8 mouse cellular contexts compared by ENCODE assay signal in genomic region chr12:4816680-4817360, GRCm38 (mm10). TPM values are rescaled to one million over a fixed set of nuclear protein-coding genes. Genes with fewer than 3 reads are reported as not detected.
DNase-seq lines count a peak whose midpoint lies in the region; ATAC-seq and TF ChIP-seq lines count a peak whose summit lies in the region.

No protein-coding gene starts in this region.

- peaks cover 17% of the 10 kb centered on the region for H3K36me3 ChIP-seq in limb, embryonic 13.5 days
- no peaks in the 10 kb centered on the region for H3K36me3 ChIP-seq in stomach, embryonic 16.5 days (ENCODE audit: control insufficient read depth, insufficient read depth, low read length)

- no peak for DNase-seq in gastrocnemius, adult 2 months
- no peak for DNase-seq in gastrocnemius, postnatal 14 days
- DNase-seq in c-Kit-positive CD71-positive TER-119-positive erythroid progenitor cells, embryonic 14.5 days (ENCODE audit: low spot score), result no peak
- no peak for DNase-seq in cerebellum, adult 9-10 months

- peaks cover 16% of the 10 kb centered on the region for H3K4me1 ChIP-seq in limb, embryonic 13.5 days
- peaks cover 10% of the 10 kb centered on the region for H3K4me1 ChIP-seq in stomach, embryonic 16.5 days (ENCODE audit: control insufficient read depth, insufficient read depth, low read length)

- peak overlapping the region; percentile 89 for H3K4me2 ChIP-seq in limb, embryonic 13.5 days (replicated peaks)
- H3K4me2 ChIP-seq in stomach, embryonic 16.5 days (ENCODE audit: low read depth, low read length), result peak overlapping the region; percentile 82

- no peak for TF ChIP-seq CTCF in gastrocnemius, adult 2 months (IDR thresholded peaks at IDR 0.05)

- peak overlapping the region; percentile 76 for H3K4me3 ChIP-seq in gastrocnemius, adult 2 months
- H3K4me3 ChIP-seq in limb, embryonic 13.5 days, result peak overlapping the region; percentile 89
- peak overlapping the region; percentile 60 for H3K4me3 ChIP-seq in stomach, embryonic 16.5 days (replicated peaks; ENCODE audit: low read length)

- peak; percentile 30 for ATAC-seq in CD4-positive, CD25-positive, alpha-beta regulatory T cell, adult 4 months
- peak; percentile 46 for ATAC-seq in erythroid progenitor cell, adult 5-6 weeks (replicated peaks; ENCODE audit: low FRiP score, poor library complexity, severe bottlenecking)
- ATAC-seq in limb, embryonic 13.5 days (ENCODE audit: low FRiP score, low read depth), result peak; percentile 77
- peak; percentile 78 for ATAC-seq in stomach, embryonic 16.5 days (ENCODE audit: insufficient read depth, low FRiP score)

- H3K27ac ChIP-seq in gastrocnemius, adult 2 months, result peak overlapping the region; percentile 92
- peak overlapping the region; percentile 89 for H3K27ac ChIP-seq in limb, embryonic 13.5 days
- H3K27ac ChIP-seq in stomach, embryonic 16.5 days (ENCODE audit: low read length), result peak overlapping the region; percentile 95

- peak overlapping the region; percentile 83 for H3K9ac ChIP-seq in limb, embryonic 13.5 days
- H3K9ac ChIP-seq in stomach, embryonic 16.5 days (ENCODE audit: low read length), result peak overlapping the region; percentile 84

- intact Hi-C loops in gastrocnemius, adult 2 months (cut with DNase I), result loop anchor here (1.0 kb wide), 1 partner anchor 24 kb away; the partner anchor contains the start of gene Fkbp1b
- intact Hi-C loops in gastrocnemius, postnatal 14 days (cut with DNase I; ENCODE audit: low total_unique reads), result no loop called here

- H3K27me3 ChIP-seq in limb, embryonic 13.5 days, result no peaks in the 10 kb centered on the region
- H3K27me3 ChIP-seq in stomach, embryonic 16.5 days (ENCODE audit: control insufficient read depth, insufficient read depth, low read length), result no peaks in the 10 kb centered on the region

- WGBS in limb, embryonic 13.5 days, result 8% methylated on average over 24 of the region's 24 CpGs
- WGBS in stomach, embryonic 16.5 days, result 7% methylated on average over 24 of the region's 24 CpGs

- H3K9me3 ChIP-seq in limb, embryonic 13.5 days, result no peaks in the 10 kb centered on the region
- H3K9me3 ChIP-seq in stomach, embryonic 16.5 days (replicated peaks; ENCODE audit: control insufficient read depth, low read length), result no peaks in the 10 kb centered on the region

RNA-seq across cellular contexts. Expression of gene Sf3b6, which starts 0.5 kb away (rescaled TPM):
- 10 to 100 TPM; 24.0 to 37.0 TPM for total RNA-seq in gastrocnemius, adult 2 months (2021)
- total RNA-seq in gastrocnemius, postnatal 14 days (2021), result 10 to 100 TPM; 41.3 to 44.8 TPM
- polyA plus RNA-seq in CD4-positive, CD25-positive, alpha-beta regulatory T cell, adult 4 months (2017; shearing (Covaris generic)), result 100 to 1,000 TPM; 182 to 365 TPM
- 82.2 and 163 TPM in 2 replicates for total RNA-seq in erythroid progenitor cell, adult 5-6 weeks (2015; ENCODE audit: low replicate concordance)
- 50.3 and 108 TPM in 2 replicates for total RNA-seq in erythroid progenitor cell, adult 5-6 weeks (2017; ENCODE audit: low replicate concordance)
- 220 and 232 TPM in 2 replicates for polyA plus RNA-seq in limb, embryonic 13.5 days (2015; fragmentation: Nextera tagmentation; extraction: Ambion mirVana)
- polyA plus RNA-seq in stomach, embryonic 16.5 days (2015; fragmentation: Nextera tagmentation; extraction: Ambion mirVana), result 187 and 190 TPM in 2 replicates

RNA-seq across cellular contexts. Expression of gene Fkbp1b, which starts 24.6 kb away (rescaled TPM):
- under 1 TPM; 0.64 to 0.84 TPM for total RNA-seq in gastrocnemius, adult 2 months (2021)
- 1 to 10 TPM; 1.0 to 1.7 TPM for total RNA-seq in gastrocnemius, postnatal 14 days (2021)
- polyA plus RNA-seq in CD4-positive, CD25-positive, alpha-beta regulatory T cell, adult 4 months (2017; shearing (Covaris generic)), result not detected
- not detected in 2 replicates for total RNA-seq in erythroid progenitor cell, adult 5-6 weeks (2015; ENCODE audit: low replicate concordance)
- 0.15 and 0.90 TPM in 2 replicates for total RNA-seq in erythroid progenitor cell, adult 5-6 weeks (2017; ENCODE audit: low replicate concordance)
- 14.0 and 14.8 TPM in 2 replicates for polyA plus RNA-seq in limb, embryonic 13.5 days (2015; fragmentation: Nextera tagmentation; extraction: Ambion mirVana)
- 7.1 and 7.5 TPM in 2 replicates for polyA plus RNA-seq in stomach, embryonic 16.5 days (2015; fragmentation: Nextera tagmentation; extraction: Ambion mirVana)

RNA-seq across cellular contexts. Expression of gene Wdcp, which starts 26.3 kb away (rescaled TPM):
- total RNA-seq in gastrocnemius, adult 2 months (2021), result 1 to 10 TPM; 5.5 to 7.6 TPM
- 1 to 10 TPM; 4.6 to 5.0 TPM for total RNA-seq in gastrocnemius, postnatal 14 days (2021)
- polyA plus RNA-seq in CD4-positive, CD25-positive, alpha-beta regulatory T cell, adult 4 months (2017; shearing (Covaris generic)), result 10 to 100 TPM; 11.0 to 13.9 TPM
- 2.1 and 16.9 TPM in 2 replicates for total RNA-seq in erythroid progenitor cell, adult 5-6 weeks (2015; ENCODE audit: low replicate concordance)
- 0.15 and 0.39 TPM in 2 replicates for total RNA-seq in erythroid progenitor cell, adult 5-6 weeks (2017; ENCODE audit: low replicate concordance)
- polyA plus RNA-seq in limb, embryonic 13.5 days (2015; fragmentation: Nextera tagmentation; extraction: Ambion mirVana), result 21.5 and 26.5 TPM in 2 replicates
- polyA plus RNA-seq in stomach, embryonic 16.5 days (2015; fragmentation: Nextera tagmentation; extraction: Ambion mirVana), result 11.7 and 14.4 TPM in 2 replicates

RNA-seq across cellular contexts. Expression of gene Fam228b, which starts 47.8 kb away (rescaled TPM):
- 10 to 100 TPM in 1 of 2 experiments, 1 to 10 TPM in 1; 7.3 to 12.0 TPM for total RNA-seq in gastrocnemius, adult 2 months (2021)
- 1 to 10 TPM; 3.5 to 3.6 TPM for total RNA-seq in gastrocnemius, postnatal 14 days (2021)
- 1 to 10 TPM in 1 of 2 experiments, not detected in 1; 1.3 TPM for polyA plus RNA-seq in CD4-positive, CD25-positive, alpha-beta regulatory T cell, adult 4 months (2017; shearing (Covaris generic))
- not detected in 2 replicates for total RNA-seq in erythroid progenitor cell, adult 5-6 weeks (2015; ENCODE audit: low replicate concordance)
- 0.90 TPM in 1 of 2 replicates, not detected in the other for total RNA-seq in erythroid progenitor cell, adult 5-6 weeks (2017; ENCODE audit: low replicate concordance)
- 4.8 and 5.6 TPM in 2 replicates for polyA plus RNA-seq in limb, embryonic 13.5 days (2015; fragmentation: Nextera tagmentation; extraction: Ambion mirVana)
- polyA plus RNA-seq in stomach, embryonic 16.5 days (2015; fragmentation: Nextera tagmentation; extraction: Ambion mirVana), result 2.2 and 2.6 TPM in 2 replicates

RNA-seq across cellular contexts. Expression of gene Pfn4, which starts 48.0 kb away (rescaled TPM):
- 1 to 10 TPM; 1.0 to 2.1 TPM for total RNA-seq in gastrocnemius, adult 2 months (2021)
- total RNA-seq in gastrocnemius, postnatal 14 days (2021), result 1 to 10 TPM in 1 of 2 experiments, under 1 TPM in 1; 0.86 to 1.6 TPM
- 1 to 10 TPM in 1 of 2 experiments, under 1 TPM in 1; 0.62 to 2.0 TPM for polyA plus RNA-seq in CD4-positive, CD25-positive, alpha-beta regulatory T cell, adult 4 months (2017; shearing (Covaris generic))
- not detected in 2 replicates for total RNA-seq in erythroid progenitor cell, adult 5-6 weeks (2015; ENCODE audit: low replicate concordance)
- not detected in 2 replicates for total RNA-seq in erythroid progenitor cell, adult 5-6 weeks (2017; ENCODE audit: low replicate concordance)
- polyA plus RNA-seq in limb, embryonic 13.5 days (2015; fragmentation: Nextera tagmentation; extraction: Ambion mirVana), result 3.3 and 5.3 TPM in 2 replicates
- 1.3 and 2.0 TPM in 2 replicates for polyA plus RNA-seq in stomach, embryonic 16.5 days (2015; fragmentation: Nextera tagmentation; extraction: Ambion mirVana)
